Mouse (Mus musculus): Measurements from ENCODE around the gene Lime1. TPM values are rescaled to one million over a fixed set of nuclear protein-coding genes. Genes with fewer than 3 reads are reported as not detected.

The Lime1 gene
- polyA plus RNA-seq, 1 experiment from 2014 or later: 20.2 TPM

DNA sequence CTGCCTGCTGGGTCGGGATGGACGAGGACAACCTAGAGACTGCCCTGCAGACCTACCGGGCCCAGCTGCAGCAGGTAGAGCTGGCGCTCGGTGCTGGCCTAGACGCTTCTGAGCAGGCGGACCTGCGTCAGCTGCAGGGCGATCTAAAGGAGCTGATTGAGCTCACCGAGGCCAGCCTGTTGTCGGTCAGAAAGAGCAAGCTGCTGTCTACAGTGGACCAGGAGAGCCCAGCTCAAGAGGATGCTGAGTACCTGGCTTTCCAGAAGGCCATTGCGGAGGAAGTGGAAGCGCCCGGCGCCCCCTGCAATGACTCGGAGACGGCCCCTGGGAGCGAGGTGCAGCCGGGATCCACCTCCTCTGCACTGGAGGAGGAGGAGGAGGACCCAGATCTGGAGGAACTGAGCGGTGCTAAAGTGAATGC is 14.2 kb upstream of the Lime1 start:
- peak overlapping the region; percentile 91 for H3K27ac ChIP-seq (ENCODE audit: low read depth, low read length)
- no peak for DNase-seq (ENCODE audit: low spot score)
- no peaks in the 10 kb centered on the region for H3K27me3 ChIP-seq (replicated peaks; ENCODE audit: control insufficient read depth, insufficient read depth, low read length)
- peaks cover 25% of the 10 kb centered on the region for H3K4me1 ChIP-seq (replicated peaks; ENCODE audit: control insufficient read depth, insufficient read depth, low read length)
- peak overlapping the region; percentile 79 for H3K4me3 ChIP-seq (ENCODE audit: low read depth, low read length)
- peak overlapping the region; percentile 77 for H3K9ac ChIP-seq (ENCODE audit: low read depth, low read length)
- WGBS: under 1% methylated on average over 20 of the region's 20 CpGs
- peak; percentile 68 for ATAC-seq (replicated peaks; ENCODE audit: low FRiP score)
- no peaks in the 10 kb centered on the region; the same call in 1 of the 2 replicates for H3K9me3 ChIP-seq (ENCODE audit: control insufficient read depth, low read length)
- H3K36me3 ChIP-seq (ENCODE audit: control insufficient read depth, insufficient read depth, low read length): peaks cover 21% of the 10 kb centered on the region
- H3K4me2 ChIP-seq: peak overlapping the region; percentile 98

DNA sequence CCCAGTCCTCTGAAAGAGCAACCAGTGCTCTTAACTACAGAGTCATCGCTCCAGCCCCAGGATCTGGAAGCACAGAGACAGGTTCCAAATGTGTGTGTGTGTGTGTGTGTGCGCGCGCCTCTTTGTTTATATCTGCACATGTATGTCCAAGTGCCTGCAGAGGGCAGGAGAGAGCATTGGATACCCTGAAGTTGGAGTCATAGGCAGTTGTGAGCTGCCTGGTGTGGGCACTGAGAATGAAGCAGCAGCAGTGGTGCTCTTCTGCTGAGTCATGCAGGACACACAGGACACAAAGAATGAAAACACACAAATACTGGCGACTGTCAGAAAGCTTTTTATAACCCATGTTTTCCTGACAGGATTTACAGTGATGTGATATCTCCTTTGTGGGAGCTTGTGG is 9.9 kb upstream of the Lime1 start:
- no peak overlapping the region for H3K9ac ChIP-seq (ENCODE audit: low read depth, low read length)
- DNase-seq (ENCODE audit: low spot score) (no peak), ATAC-seq (replicated peaks; ENCODE audit: low FRiP score) (no peak)
- H3K4me3 ChIP-seq (ENCODE audit: low read depth, low read length): no peak overlapping the region
- no peaks in the 10 kb centered on the region; the same call in 1 of the 2 replicates for H3K9me3 ChIP-seq (ENCODE audit: control insufficient read depth, low read length)
- H3K27ac ChIP-seq (ENCODE audit: low read depth, low read length): no peak overlapping the region
- no peak overlapping the region for H3K4me2 ChIP-seq
- H3K36me3 ChIP-seq (ENCODE audit: control insufficient read depth, insufficient read depth, low read length): peaks cover 10% of the 10 kb centered on the region
- WGBS: 97% methylated on average over 5 of the region's 5 CpGs
- H3K4me1 ChIP-seq (replicated peaks; ENCODE audit: control insufficient read depth, insufficient read depth, low read length): peaks cover 21% of the 10 kb centered on the region
- no peaks in the 10 kb centered on the region for H3K27me3 ChIP-seq (replicated peaks; ENCODE audit: control insufficient read depth, insufficient read depth, low read length)

DNA sequence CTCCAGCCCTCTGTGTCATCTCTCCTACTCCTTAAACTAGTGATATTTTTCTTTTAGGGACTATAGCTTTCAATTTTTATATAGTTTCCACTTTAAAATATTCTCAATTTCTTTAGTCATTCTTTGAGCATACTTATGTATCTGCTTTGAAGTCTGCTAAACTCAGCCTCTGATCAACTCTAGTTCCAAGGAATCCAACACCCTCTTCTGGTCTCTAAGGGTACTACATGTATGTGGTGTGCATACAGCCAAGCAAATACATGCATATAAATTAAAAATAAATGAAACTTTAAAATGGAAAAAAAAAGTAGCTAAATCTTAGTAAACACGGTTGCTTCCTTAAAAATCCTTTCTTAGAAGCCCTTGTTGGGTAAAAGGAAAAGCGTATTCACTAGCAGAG is 4.1 kb upstream of the Lime1 start:
- H3K27ac ChIP-seq (ENCODE audit: low read depth, low read length): no peak overlapping the region
- H3K9ac ChIP-seq (ENCODE audit: low read depth, low read length): no peak overlapping the region
- no peak overlapping the region for H3K4me2 ChIP-seq
- DNase-seq (ENCODE audit: low spot score): no peak
- peaks cover 25% of the 10 kb centered on the region for H3K36me3 ChIP-seq (ENCODE audit: control insufficient read depth, insufficient read depth, low read length)
- WGBS: 86% methylated on average over 2 of the region's 2 CpGs
- peaks cover 6% of the 10 kb centered on the region; the same call in 1 of the 2 replicates for H3K4me1 ChIP-seq (replicated peaks; ENCODE audit: control insufficient read depth, insufficient read depth, low read length)
- H3K9me3 ChIP-seq (ENCODE audit: control insufficient read depth, low read length): no peaks in the 10 kb centered on the region
- H3K27me3 ChIP-seq (replicated peaks; ENCODE audit: control insufficient read depth, insufficient read depth, low read length): no peaks in the 10 kb centered on the region
- ATAC-seq (replicated peaks; ENCODE audit: low FRiP score): no peak
- no peak overlapping the region for H3K4me3 ChIP-seq (ENCODE audit: low read depth, low read length)

DNA sequence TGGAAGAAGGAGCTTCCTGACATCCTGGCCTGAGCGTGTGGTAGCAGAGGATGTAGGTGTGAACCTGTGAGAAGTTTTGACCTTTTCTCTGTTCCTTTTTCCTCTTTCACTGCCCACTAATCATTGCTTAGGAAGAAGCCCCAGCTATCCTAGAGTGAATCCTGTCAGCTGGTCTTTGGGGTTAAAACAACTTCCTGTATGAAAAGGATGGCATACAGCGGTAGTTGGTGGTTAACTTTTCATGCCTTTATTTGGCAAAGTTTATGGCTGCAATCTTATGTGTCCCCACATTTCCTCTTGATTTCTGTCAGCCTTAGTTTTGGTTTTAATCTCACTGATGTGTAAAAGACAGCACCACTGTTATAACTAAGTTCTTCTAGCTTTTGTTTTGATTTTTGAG is 2.6 kb upstream of the Lime1 start:
- Histone ChIP-seq H3K9ac (ENCODE audit: low read depth, low read length) (no peak overlapping the region), H3K27ac (ENCODE audit: low read depth, low read length) (no peak overlapping the region), H3K4me2 (no peak overlapping the region), H3K4me1 (replicated peaks; ENCODE audit: control insufficient read depth, insufficient read depth, low read length) (peaks cover 6% of the 10 kb centered on the region; the same call in 1 of the 2 replicates), H3K4me3 (ENCODE audit: low read depth, low read length) (no peak overlapping the region), H3K27me3 (replicated peaks; ENCODE audit: control insufficient read depth, insufficient read depth, low read length) (no peaks in the 10 kb centered on the region), H3K9me3 (ENCODE audit: control insufficient read depth, low read length) (no peaks in the 10 kb centered on the region), H3K36me3 (ENCODE audit: control insufficient read depth, insufficient read depth, low read length) (peaks cover 32% of the 10 kb centered on the region)
- DNase-seq (ENCODE audit: low spot score) (no peak), ATAC-seq (replicated peaks; ENCODE audit: low FRiP score) (no peak)
- 58% methylated on average over 2 of the region's 2 CpGs for WGBS

DNA sequence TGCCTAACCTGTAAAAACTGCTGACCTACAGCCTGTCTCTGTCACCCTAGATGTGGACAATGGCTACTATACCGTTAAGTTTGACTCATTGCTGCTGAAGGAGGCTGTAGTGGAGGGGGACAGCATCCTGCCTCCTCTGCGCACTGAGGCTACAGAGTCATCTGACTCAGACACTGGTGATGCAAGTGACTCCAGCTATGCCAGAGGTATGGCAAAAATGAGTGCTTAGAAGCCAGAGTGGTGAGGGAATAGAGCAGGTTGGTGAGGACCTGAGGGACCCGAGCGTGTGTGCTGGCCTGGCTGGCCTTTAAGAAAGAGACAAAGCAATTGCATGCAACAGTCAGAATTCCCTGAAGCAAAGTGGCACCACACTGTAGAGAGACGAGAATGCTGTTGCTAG is 1.2 kb upstream of the Lime1 start:
- 91% methylated on average over 5 of the region's 5 CpGs for WGBS

DNA sequence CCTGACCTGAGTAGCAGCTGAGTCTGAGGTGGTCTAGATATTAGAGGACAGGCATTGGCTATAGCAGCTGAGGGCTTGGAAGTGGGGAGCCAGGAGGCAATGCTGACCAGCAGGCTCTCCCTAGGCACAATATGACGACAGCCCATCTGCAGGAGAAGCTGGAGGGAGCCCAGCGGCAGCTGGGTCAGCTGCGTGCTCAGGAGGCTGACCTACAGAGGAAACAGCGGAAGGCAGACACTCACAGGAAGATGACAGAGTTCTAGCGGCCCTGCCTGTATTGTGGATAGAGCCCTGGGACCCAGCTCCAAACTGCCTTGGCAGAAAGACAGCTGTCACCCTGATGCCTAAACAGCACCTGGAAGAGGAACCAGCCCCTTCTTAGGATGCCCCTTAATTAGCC is 373 bp downstream of the Lime1 start:
- 89% methylated on average over 5 of the region's 5 CpGs for WGBS
- Histone ChIP-seq H3K4me3 (ENCODE audit: low read depth, low read length) (no peak overlapping the region), H3K27me3 (replicated peaks; ENCODE audit: control insufficient read depth, insufficient read depth, low read length) (no peaks in the 10 kb centered on the region), H3K4me2 (no peak overlapping the region), H3K9me3 (ENCODE audit: control insufficient read depth, low read length) (no peaks in the 10 kb centered on the region), H3K36me3 (ENCODE audit: control insufficient read depth, insufficient read depth, low read length) (peaks cover 44% of the 10 kb centered on the region), H3K27ac (ENCODE audit: low read depth, low read length) (no peak overlapping the region), H3K9ac (ENCODE audit: low read depth, low read length) (no peak overlapping the region), H3K4me1 (replicated peaks; ENCODE audit: control insufficient read depth, insufficient read depth, low read length) (0 out of 2 replicates have a peak, but pooled peaks cover 3% of the 10 kb centered on the region)
- DNase-seq (ENCODE audit: low spot score) (no peak), ATAC-seq (replicated peaks; ENCODE audit: low FRiP score) (no peak)

More for the DNA sequence above, 1.2 kb upstream of the Lime1 start:
- Histone ChIP-seq H3K4me2 (no peak overlapping the region), H3K27me3 (replicated peaks; ENCODE audit: control insufficient read depth, insufficient read depth, low read length) (no peaks in the 10 kb centered on the region), H3K36me3 (ENCODE audit: control insufficient read depth, insufficient read depth, low read length) (peaks cover 42% of the 10 kb centered on the region), H3K9ac (ENCODE audit: low read depth, low read length) (no peak overlapping the region), H3K4me1 (replicated peaks; ENCODE audit: control insufficient read depth, insufficient read depth, low read length) (peaks cover 6% of the 10 kb centered on the region; the same call in 1 of the 2 replicates), H3K27ac (ENCODE audit: low read depth, low read length) (no peak overlapping the region), H3K4me3 (ENCODE audit: low read depth, low read length) (no peak overlapping the region), H3K9me3 (ENCODE audit: control insufficient read depth, low read length) (no peaks in the 10 kb centered on the region)
- DNase-seq (ENCODE audit: low spot score) (no peak), ATAC-seq (replicated peaks; ENCODE audit: low FRiP score) (no peak)

DNA sequence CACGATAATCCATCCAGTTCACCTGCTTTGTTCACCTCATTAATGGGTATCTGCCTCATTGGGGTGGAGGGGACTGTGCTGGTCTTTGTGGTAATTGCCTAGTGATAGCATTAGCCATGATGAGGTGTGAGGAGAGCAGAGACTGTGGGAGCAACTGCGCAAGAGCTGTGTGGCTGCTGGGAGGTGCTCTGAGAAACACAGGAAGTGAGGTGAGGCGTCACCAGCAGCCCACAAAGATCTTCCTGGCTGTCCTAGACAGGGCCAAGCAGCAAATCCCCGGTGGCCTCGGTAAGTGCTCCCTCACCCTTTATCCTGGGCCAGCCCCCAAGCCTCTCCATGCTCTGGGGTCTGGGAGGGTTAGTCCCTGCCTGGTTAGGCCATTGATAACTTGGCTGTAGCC is 1.2 kb downstream of the Lime1 start:
- WGBS: 90% methylated on average over 5 of the region's 5 CpGs
- no peak overlapping the region for H3K4me3 ChIP-seq (ENCODE audit: low read depth, low read length)
- H3K9me3 ChIP-seq (ENCODE audit: control insufficient read depth, low read length): no peaks in the 10 kb centered on the region
- no peak overlapping the region for H3K4me2 ChIP-seq
- H3K27me3 ChIP-seq (replicated peaks; ENCODE audit: control insufficient read depth, insufficient read depth, low read length): no peaks in the 10 kb centered on the region
- ATAC-seq (replicated peaks; ENCODE audit: low FRiP score): no peak
- H3K4me1 ChIP-seq (replicated peaks; ENCODE audit: control insufficient read depth, insufficient read depth, low read length): 0 out of 2 replicates have a peak, but pooled peaks cover 3% of the 10 kb centered on the region
- H3K27ac ChIP-seq (ENCODE audit: low read depth, low read length): no peak overlapping the region
- no peak overlapping the region for H3K9ac ChIP-seq (ENCODE audit: low read depth, low read length)
- H3K36me3 ChIP-seq (ENCODE audit: control insufficient read depth, insufficient read depth, low read length): peaks cover 44% of the 10 kb centered on the region
- no peak for DNase-seq (ENCODE audit: low spot score)

DNA sequence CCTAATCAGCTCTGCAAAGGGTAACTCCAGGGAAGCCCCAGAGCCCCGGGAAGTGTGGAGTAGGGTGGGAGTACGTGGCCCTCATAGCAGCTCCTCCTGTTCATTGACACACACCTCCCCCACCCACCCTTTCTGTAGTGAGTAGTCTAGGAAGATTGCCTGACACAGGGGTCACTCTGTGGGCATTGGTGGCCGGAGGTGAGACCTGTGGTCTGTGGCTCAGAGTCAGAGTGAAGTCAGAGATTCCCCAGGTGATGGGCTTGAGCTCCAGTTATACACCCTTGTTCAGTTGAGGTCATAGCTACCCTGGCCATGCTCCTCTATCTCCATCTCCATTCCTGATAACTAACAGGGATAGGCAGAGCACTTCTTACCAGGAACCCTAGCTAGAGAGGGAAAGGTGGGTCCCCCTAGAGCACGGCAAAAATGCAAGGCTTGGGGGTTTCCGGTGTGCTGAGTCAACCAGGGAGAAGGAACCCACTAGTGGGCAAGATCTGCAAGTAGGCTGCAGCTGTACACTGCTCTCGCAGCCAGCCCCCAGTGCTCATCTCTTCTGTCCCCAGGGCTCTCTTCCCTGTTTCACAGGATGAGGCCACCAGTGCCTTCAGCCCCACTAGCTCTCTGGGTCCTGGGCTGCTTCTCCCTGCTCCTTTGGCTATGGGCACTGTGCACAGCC is 1.9 kb downstream of the Lime1 start:
- Histone ChIP-seq H3K4me1 (replicated peaks; ENCODE audit: control insufficient read depth, insufficient read depth, low read length) (0 out of 2 replicates have a peak, but pooled peaks cover 3% of the 10 kb centered on the region), H3K27ac (ENCODE audit: low read depth, low read length) (no peak overlapping the region), H3K36me3 (ENCODE audit: control insufficient read depth, insufficient read depth, low read length) (peaks cover 48% of the 10 kb centered on the region), H3K9ac (ENCODE audit: low read depth, low read length) (no peak overlapping the region), H3K4me2 (no peak overlapping the region), H3K27me3 (replicated peaks; ENCODE audit: control insufficient read depth, insufficient read depth, low read length) (no peaks in the 10 kb centered on the region), H3K9me3 (ENCODE audit: control insufficient read depth, low read length) (no peaks in the 10 kb centered on the region), H3K4me3 (ENCODE audit: low read depth, low read length) (no peak overlapping the region)
- WGBS: 92% methylated on average over 6 of the region's 6 CpGs
- ATAC-seq (replicated peaks; ENCODE audit: low FRiP score): no peak
- DNase-seq (ENCODE audit: low spot score): no peak

DNA sequence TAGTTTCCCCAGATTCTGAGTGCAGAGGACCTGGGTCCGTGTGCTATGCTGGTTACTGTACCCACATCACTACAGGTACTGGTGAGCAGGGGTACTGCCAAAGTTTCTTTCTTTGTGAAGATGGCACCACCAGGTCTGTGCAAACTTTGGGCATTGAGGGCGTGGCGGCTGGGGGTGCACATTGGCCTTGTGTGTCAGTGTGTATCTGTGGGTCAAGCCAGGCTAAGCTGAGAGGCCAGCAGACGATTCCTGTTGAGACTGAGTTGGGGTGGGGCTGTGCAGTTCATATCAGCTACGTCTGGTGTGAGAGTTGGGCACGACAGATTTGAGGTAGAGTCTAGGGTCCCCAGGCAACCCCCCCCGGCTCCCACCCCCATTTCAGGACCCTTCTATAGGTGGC is 4.6 kb downstream of the Lime1 start:
- peaks cover 39% of the 10 kb centered on the region for H3K36me3 ChIP-seq (ENCODE audit: control insufficient read depth, insufficient read depth, low read length)
- H3K4me2 ChIP-seq: no peak overlapping the region
- no peaks in the 10 kb centered on the region for H3K9me3 ChIP-seq (ENCODE audit: control insufficient read depth, low read length)
- no peaks in the 10 kb centered on the region for H3K4me1 ChIP-seq (replicated peaks; ENCODE audit: control insufficient read depth, insufficient read depth, low read length)
- H3K4me3 ChIP-seq (ENCODE audit: low read depth, low read length): no peak overlapping the region
- H3K27me3 ChIP-seq (replicated peaks; ENCODE audit: control insufficient read depth, insufficient read depth, low read length): no peaks in the 10 kb centered on the region
- H3K27ac ChIP-seq (ENCODE audit: low read depth, low read length): no peak overlapping the region
- no peak for ATAC-seq (replicated peaks; ENCODE audit: low FRiP score)
- H3K9ac ChIP-seq (ENCODE audit: low read depth, low read length): no peak overlapping the region
- no peak for DNase-seq (ENCODE audit: low spot score)
- 87% methylated on average over 7 of the region's 7 CpGs for WGBS
